Mouse (Mus musculus) spleen, postnatal 4 days (tissue): ENCODE measurements at regions not wholly inside any gene's neighbourhood (a gene's known extent, or its start where the extent isn't known, plus 50 kb on each side); places are given as distances from the start of the nearest gene placed in this dataset.

ENCODE experiments used
- DNase-seq, 2 experiments: peaks; one replicate each; pipeline ENCODE4 v3.0.0; 2022; ENCODE audit warnings: low spot score in 2 of 2

DNA sequence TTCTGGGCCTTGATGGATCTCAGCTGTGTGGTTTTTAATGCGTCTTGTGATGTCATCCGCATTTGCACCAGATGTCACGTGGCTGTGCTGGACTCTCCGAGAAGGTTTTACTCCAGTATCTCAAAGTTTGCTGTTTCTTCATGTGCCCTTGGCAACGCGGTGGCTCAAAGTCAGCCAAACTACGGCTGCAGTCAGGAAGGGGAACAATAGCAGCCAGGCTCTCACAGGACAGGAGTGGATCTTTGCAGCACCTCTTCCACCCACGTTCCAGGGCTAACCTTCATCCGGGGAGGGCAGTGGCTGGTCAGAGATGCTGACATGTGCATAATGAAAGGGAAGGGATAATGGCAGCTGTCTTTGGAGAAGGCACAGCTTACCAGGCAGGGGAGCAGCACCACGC lies 127.6 kb upstream of the Psmd7 start:
- no peak for DNase-seq

DNA sequence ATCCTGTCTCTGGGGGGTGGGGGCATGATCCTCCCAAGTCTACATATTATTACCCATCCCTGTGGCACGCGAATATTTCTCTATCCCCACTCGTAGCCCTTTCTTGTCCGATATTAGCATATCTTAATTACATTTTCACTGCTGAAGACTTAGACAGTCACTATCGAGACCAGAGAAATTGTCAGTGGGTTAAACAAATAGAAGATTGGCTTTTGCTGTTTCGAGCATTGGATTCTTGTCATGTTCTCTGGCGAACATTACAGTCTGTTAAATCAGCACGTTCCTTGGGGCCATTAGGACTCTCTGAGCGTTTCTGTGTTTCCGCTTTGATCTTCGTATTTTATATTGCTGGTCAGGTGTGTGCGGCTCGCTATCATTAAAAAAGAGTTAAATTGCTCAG lies 129.6 kb upstream of the Psmd7 start:
- no peak for DNase-seq

DNA sequence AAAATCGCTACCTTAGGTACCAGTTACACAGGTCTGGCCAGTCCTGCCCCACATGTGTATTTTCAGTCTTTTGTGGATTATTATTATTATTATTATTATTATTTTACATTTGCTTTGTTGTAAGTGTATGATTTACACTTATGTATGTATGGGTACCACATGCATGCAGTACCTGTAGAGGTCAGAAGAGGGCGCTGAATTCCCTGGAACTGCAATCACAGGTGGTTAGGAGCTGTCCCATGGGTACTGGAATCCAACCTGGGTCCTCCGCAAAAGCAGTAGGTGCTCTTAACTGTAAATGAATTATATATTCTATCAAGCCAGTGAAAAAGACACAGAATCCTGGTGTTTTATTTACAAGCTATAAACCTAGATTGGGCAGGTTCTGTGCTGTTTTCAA lies 131.4 kb upstream of the Psmd7 start:
- DNase-seq, result no peak

DNA sequence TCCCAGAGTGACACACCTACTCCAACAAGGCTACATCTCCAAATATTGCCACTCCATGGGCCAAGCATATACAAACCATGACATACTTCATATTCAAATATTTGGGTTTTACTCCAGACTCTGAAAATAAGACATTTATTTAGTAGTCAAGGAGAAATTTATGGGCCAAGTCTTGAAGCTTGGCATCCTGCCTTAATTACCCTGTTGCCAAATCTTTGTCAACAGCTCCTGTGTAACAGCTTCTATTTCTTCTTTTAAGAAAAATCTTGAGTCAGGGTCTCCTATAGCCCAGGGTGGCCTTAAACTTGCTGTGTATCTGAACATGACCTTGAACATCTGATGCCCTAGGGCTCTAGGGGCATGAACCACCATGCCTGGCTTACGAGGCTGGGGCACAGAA lies 138.5 kb upstream of the Psmd7 start:
- no peak for DNase-seq

DNA sequence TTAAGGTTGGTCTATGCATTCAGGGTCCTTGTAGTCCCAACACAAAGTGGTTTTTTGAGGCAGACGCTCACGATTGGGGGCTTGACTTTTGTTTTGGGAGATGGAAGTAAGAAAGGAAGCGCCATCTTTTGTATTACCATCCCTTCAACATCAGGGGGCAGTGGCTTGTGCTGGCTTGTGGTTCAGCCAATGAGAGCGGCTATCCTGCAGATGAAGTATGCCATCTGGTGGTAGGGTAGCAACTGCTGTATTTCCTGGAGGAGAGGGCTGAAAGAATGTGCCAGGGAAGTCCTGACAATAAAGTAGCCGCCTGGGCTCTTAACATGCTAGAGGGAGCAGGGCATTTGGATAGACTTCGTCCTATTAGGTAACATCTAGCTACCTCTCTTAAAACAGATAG lies 139.0 kb upstream of the Psmd7 start:
- no peak for DNase-seq

DNA sequence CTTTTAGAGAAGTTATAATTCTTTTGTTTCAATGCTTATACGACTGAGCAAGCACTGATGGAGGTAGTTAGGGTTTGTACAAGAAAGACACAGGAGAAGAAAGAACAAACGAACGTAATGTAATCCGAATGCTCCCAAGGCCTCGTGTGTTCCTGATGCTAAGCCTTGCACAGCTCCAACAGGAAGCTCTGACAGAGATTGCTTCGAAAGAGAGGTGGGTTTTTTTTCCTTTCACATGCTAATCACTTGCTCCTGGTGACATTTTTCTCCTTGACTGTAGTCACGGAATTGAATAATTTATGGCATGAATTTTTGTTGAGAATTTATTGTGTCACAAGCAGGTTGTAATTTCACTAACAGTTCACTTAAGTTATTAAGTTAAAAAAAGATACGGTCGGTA lies 150.8 kb upstream of the Psmd7 start:
- DNase-seq, result no peak

DNA sequence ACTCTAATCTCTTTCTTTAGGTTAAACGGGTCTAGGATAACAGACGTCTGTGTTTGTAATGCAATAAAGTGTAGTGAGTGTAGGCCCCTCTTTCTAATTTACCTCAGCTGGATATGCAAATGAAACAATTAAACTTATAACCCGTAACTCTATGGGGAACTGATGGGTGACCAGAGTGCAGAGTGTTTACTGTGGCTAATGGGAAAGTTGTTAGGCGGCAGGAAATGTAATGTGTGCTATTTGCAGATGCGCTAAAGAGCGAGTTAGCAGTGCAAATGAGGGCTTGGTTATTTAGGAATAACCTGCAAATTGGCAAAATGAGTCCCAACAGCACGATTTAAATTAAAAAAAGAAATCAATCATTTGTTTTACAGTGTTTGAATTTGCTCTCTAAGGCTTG lies 168.8 kb upstream of the Psmd7 start:
- no peak for DNase-seq

DNA sequence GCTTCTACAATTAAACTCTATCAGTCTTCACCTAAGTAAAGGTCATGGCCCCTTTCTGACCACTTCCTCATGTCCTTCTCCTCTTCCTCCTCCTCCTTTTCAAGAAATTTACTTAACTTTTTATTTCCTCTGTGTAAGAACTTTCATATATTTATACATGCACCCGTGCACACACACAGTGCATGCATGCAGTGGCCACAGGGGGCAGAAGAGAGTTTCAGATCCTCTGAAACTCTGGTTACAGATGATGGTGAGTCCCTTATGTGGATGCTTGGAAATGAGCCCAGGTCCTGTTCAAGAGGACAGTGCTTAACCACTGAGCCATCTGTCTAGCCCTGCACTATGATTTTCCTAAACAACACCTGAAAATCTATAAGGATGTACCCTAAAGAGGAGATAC lies 170.4 kb upstream of the Psmd7 start:
- DNase-seq, result no peak

DNA sequence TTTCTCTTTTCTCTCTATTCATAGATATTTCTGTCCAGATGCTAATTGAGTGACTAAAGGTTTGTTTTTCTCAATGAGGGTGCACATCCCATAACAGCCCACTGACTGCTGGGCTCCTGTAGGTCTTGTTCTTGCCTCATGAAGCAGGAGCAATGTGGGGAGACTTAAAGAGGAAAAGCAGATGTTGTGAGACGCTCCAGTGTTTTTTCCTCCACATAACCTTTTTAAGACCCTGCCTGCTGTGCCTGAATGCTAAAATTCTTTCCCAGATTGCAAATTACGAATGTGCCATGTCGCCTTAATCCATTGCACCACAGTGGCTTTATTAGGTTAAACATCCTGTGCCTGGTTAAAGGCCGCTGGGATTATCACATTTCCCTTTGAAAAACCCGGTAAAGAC lies 165.5 kb upstream of the Zfhx3 start:
- DNase-seq, result no peak

DNA sequence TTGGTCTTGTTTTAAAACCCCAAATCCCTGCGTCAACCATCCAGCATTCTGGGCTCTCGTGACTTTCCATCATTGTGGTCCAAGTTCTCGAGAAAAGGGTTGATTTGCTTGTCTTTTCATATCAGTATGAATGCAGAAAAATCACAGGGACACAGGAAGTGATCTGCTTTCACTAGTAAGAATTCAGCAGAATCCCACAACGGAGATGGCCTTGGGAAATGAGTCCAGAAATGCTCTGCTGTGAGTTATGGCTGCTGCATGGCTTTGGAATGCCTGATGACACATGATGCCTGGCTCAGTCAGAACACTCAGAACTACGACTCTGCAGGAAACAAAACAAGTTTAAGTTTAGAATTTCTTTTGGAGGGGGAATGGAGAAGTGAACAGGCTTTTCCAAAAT lies 156.7 kb upstream of the Zfhx3 start:
- no peak for DNase-seq

DNA sequence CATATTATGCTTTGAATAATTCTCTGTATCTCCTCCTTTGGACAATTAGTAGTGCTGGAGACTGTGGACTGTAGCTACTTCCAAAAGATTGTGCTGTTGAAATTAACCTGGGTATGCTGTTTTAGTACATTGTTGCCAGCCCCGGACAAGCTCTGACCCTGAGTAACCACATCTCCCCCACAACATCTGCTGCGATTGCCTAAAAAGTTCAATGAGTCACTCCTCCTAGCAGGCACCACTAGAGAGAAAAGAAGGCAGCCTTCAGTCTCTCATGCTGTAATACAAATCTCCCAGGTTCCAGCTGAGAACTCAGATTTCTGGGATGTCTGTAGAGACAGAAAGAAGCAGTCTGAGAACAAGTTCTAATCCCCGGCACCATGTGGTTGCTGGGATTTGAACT lies 150.2 kb upstream of the Zfhx3 start:
- DNase-seq, result no peak

DNA sequence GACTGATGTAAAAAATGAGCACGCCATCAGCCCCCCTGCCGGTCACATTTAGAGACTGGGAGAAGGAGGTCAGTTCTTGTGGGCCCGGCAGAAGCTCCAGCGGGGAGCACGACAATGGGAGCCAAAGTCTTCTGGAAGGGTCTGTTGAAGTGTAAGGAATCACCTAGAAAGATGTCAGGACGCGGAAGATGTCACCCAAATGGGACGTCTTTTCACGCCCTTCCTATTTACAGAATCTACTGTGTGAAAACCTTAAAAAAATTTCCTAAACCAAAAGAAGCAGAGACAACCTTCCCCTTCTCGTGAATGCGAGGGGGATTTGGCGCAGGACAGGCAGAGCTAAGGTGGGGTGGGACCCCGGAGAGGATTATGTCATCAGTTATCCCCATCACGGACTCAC lies 127.5 kb upstream of the Zfhx3 start:
- DNase-seq, result no peak

DNA sequence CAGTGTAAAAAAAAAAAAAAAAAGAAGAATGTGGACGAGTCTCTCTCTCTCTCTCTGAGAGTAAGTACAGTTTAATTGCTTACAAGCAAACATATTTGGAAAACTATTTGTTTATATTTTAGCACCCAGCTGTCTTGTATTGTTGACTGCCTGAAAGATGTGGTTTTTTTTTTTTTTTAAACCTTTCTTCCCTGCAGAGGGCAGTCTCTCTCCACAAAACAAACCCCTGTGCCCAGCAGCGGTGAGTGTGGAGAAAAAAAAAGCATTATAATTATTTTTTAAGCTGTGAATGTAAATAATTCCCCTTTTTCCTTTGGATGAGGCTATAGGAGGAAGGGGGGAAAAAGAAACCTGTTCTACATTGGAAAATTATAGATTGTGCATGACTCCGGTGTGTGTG lies 126.7 kb upstream of the Zfhx3 start:
- DNase-seq, result no peak

DNA sequence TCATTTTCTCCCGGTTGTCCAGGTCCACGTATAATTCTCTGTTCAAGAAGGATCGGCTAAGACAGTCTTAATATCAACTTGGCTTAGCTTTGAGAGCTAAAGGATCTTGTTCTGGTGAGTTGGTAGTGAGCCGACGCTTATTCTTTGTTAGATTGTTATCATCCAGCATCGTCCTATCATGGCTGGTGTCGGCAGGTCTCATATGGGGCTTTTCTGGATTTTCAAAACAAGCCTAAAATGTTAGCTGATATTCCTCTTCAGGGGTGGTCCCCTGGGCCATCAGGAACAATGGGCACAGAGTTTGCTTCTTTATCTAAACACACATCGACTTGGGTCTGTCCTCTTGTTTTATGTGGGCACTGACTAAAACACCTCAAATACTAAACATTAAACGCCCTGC lies 124.6 kb upstream of the Zfhx3 start:
- no peak for DNase-seq

DNA sequence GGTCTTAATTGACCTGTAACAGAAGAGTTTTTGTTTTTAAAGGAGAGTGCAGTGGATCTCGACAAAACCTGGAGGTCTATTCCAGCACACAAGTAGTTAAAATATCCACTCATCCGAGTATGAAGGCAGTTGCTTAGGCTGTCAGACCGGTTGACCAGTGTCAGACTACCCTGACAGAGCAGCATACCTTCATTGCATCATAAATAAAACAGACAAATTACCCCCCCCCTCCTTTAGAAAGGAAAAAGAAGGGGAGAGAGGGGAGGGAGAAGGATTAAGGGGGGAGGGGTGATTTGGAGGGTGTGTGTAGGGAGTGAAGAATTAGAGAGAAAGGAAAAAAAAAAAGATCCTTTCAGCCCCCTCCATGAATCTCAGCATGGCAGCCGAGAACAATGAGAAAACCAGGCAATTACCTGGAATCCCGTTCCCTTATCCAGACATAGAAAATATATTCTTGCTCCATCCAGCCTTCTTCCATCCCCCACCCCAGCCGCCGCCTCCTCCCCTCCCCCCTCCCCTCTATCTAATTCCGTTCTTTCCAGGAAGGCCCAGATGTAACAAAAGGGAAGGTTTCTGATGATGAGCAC lies 122.2 kb upstream of the Zfhx3 start:
- no peak for DNase-seq

DNA sequence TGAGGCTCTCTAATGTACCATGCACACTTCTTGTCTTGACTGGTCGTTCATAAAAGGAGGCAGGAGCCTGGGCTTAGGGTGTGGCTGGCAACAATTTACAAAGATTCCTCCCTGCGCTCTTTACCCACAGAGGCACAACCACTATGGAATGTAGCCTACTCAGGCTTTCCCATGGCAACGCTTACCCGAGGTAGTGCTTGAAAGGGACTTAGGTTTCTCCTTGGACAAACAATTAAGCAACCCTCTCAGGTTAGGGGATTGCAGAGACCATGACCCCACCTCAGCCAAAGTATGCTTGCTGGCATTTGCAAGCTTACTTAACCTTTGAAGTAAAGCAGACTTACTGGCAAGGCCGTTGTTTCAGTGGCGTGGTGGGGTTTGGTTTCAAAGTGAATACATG lies 120.9 kb upstream of the Zfhx3 start:
- DNase-seq, result no peak

DNA sequence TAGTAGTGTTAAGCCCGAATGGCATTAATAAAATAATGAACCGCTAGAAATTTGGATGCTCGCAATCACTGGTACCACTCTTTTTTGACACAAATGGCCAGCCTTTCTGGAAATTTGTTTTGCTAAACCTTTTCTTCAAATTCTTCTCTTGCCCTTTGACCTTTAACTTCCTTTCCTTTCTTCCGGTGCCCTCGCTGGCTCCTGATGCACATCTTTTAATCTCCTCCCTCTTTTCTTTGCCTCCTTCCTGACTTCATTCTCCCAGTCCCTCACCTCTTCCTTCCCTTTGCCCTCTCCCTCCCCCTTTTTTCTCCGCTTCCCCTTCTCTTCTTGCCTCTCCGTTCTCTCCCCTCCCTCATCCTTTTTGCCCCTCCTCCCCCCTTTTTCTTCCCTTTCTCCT lies 118.3 kb upstream of the Zfhx3 start:
- DNase-seq, result no peak

DNA sequence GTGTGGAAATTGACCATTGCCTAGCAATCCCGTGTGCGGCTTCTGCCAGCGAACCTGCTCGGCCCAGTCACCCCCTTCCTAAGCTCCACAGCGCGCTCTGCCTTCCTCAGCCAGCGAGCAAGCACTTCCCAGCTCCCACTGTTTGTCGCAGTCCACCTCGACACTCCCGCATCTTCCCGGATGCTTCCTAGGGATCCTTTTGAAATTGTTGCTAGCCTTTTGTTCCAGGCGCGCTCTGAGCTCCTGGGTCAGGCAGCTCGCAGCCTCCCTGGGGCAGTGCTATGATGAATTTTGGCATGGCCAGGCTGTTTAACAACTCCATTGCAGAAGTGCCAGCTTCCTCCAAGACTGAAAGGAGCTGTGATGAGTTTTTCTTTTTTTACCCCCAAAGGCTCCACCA lies 117.8 kb upstream of the Zfhx3 start:
- DNase-seq, result no peak

DNA sequence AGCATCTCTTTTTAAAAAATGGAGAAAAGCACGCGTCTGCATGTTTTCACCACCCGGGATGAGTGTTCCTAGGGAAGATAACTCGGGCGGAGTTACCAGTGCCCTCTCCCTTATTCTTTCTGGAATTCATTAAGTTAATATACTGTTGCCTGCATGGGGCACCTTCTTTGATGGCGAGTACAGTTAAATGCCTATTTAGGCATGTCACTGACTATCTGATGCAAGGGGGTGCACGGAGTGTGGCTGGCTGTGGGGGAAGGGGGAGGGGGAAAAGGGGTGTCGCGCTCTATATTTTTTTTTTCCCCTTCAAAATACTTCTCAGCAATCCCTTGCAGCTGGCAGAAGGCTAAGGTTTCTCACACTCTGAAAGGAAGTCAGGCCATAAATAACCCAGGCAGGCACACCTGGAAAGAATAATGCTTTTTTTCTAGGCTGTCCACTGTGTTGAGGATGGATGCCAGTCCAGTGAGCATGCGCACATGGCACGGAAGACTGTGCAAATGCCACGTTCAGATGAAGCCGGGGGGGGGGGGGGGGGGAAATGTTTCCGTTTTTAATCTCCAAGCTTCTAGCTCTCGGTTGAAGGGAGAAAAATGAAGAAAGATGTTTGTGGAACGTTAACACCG lies 114.8 kb upstream of the Zfhx3 start:
- no peak for DNase-seq

DNA sequence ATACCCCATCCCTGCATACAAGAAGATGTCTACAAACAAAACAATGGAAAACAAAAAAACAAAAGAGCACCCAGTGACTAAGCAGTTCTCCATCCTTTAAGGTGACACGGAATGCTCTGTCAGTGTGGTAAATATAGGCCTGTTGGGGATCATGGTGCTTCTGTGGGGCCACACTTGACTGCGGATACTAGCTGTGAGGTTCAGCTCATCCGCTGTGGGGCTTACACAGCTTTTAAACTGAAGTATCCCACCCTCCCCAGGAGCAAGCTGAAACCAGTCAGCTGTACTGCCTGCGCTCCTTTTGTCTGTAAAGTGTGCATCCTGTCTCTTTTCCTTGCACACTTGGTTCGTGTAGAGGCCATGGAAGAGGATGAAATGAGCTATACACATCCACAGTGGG lies 113.9 kb upstream of the Zfhx3 start:
- no peak for DNase-seq

DNA sequence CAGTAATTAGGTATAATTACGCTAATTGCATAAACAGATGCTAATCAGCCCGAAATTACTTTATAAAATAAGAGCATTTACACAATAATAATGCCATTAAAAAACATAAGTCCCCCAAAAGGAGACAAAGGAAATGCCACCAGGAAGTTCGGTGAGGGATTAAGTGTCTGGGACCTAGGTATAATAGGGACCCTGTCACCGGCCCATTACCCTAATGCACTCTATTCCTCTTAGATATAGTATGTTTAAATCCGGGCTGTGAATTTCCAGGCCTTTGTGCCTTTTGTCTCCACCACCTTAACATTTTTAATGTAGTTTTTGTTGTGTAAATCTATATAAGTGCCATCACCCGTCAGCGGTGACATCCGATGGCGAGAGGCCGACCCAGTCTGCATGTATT lies 109.0 kb upstream of the Zfhx3 start:
- DNase-seq, result no peak

DNA sequence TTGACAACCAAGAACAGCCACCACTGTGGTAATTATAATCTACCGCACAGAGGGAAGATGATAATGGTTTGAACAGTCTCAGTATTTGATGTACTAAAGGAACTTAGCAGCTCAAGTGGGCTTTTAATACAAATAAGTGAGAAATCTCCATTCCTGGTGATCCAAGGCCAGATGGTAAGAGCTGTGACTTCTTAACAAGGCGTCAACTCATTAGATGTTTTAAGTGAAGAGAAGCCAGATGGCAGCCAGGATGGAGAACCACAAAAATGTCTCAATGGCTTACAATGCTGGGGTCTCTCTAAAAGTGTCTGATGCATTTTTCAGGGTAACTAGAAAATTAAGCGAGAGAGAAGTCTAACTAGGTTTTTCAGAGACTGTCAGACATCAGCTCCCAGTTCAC lies 96.3 kb upstream of the Zfhx3 start:
- no peak for DNase-seq

DNA sequence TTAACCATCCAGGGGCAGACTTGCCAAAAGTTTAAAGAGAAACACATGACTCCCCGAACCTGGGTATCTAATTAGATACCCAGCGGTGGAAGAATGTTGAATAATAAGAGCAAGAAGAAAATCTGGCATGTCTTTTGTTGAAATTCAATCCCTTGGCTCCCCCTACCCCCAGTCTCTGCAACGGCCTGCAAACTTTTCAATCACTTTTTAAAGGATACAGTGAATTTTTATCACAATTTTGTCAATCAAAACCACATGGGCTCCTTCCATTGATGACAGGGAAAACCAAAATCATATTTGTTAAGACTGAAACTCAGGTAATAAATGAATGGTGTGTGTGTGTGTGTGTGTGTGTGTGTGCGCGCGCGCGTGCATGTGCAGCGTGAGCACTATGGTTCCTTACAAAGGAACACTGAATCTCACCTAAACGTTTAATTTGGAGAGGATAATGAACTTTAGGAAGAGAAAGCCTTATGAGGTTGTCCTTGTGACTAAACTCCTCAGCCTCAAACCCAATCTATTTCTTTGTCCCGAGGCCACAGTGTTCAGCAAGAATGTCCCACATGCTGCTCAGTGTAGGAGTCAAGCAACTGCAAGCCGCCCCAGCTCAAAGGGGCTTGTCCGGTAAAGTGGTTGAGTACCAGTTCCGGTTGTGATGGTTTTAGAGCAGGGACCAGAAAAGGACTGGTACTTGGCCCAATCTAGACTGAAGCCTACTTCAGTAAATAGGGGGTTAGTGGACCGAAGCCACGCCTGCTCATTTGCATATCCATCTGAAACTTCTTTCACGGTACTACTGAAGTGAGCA lies 91.0 kb upstream of the Zfhx3 start:
- DNase-seq, result no peak

DNA sequence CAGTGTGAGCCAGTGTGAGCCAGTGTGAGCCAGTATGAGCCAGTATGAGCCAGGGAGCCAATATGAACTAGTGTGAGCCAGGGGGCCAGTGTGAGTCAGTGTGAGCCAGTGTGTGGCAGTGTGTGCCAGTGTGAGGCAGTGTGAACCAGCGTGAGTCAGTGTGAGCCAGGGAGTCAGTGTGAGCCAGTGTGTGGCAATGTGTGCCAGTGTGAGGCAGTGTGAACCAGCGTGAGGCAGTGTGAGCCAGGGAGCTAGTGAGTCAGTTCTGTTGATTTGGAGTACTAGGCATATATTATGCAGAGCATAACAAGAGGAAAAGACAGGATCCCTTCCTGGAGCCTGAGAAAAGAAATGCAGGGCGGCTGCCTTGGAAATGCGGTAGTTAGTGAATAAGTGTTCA lies 82.7 kb upstream of the Zfhx3 start:
- DNase-seq, result no peak
